Mouse (Mus musculus) MEL (cell line): Measurements from ENCODE around the gene Ascc2. TPM values are rescaled to one million over a fixed set of nuclear protein-coding genes. Genes with fewer than 3 reads are reported as not detected.

Experiments used
- DNase-seq: peaks from one replicate; pipeline ENCODE4 v3.0.0; 2011; ENCODE audit warnings: low read depth, low spot score
- H3K27ac ChIP-seq: 2 replicates; pipeline ENCODE4 v1.5.1; 2012; ENCODE audit warnings: low read depth, mild to moderate bottlenecking, control low read depth, low read length, moderate library complexity; ENCODE audit not compliant: control insufficient read depth
- H3K27me3 ChIP-seq, 2 experiments: fragments of 150-350 bp in 1 of 2; sonication (generic) in 1 of 2; 2 replicates each; pipeline ENCODE4 v1.6.1; 2012; ENCODE audit warnings: low read length in 2 of 2, mild to moderate bottlenecking in 2 of 2, improper control_type of control experiment in 1 of 2, moderate library complexity in 1 of 2; ENCODE audit not compliant: insufficient read depth in 2 of 2, control insufficient read depth in 1 of 2
- H3K36me3 ChIP-seq, 2 experiments: 2 replicates each; pipeline ENCODE4 v1.6.1; 2012 to 2014; ENCODE audit warnings: low read length in 2 of 2, improper control_type of control experiment in 1 of 2, inconsistent platforms in 1 of 2, mild to moderate bottlenecking in 1 of 2; ENCODE audit not compliant: insufficient read depth in 2 of 2, control insufficient read depth in 1 of 2
- H3K4me1 ChIP-seq, 2 experiments: fragments of 150-350 bp in 1 of 2; sonication (generic) in 1 of 2; 2 replicates each; pipeline ENCODE4 v1.6.1; 2012; ENCODE audit warnings: low read length in 2 of 2, improper control_type of control experiment in 1 of 2, mild to moderate bottlenecking in 1 of 2; ENCODE audit not compliant: insufficient read depth in 2 of 2, control insufficient read depth in 1 of 2
- H3K4me3 ChIP-seq, 2 experiments: fragments of 150-350 bp in 1 of 2; sonication (generic) in 1 of 2; 2 replicates each; pipeline ENCODE4 v1.5.1; 2012; ENCODE audit warnings: low read depth in 2 of 2, low read length in 2 of 2, mild to moderate bottlenecking in 2 of 2, moderate library complexity in 2 of 2, control low read depth in 1 of 2, improper control_type of control experiment in 1 of 2; ENCODE audit not compliant: control insufficient read depth in 1 of 2, insufficient read depth in 1 of 2
- H3K79me2 ChIP-seq: 2 replicates; pipeline ENCODE4 v1.6.1; 2012; ENCODE audit warnings: mild to moderate bottlenecking, low read length, moderate library complexity; ENCODE audit not compliant: control insufficient read depth, poor library complexity, insufficient read depth
- H3K9ac ChIP-seq: 2 replicates; pipeline ENCODE4 v1.6.1; 2012; ENCODE audit warnings: low read depth, mild to moderate bottlenecking, control low read depth, low read length, moderate library complexity; ENCODE audit not compliant: control insufficient read depth, poor library complexity, severe bottlenecking
- H3K9me3 ChIP-seq: fragments of 150-350 bp; sonication (generic); replicated peaks from 2 replicates; pipeline ENCODE4 v1.6.1; 2012; ENCODE audit warnings: mild to moderate bottlenecking, low read length, improper control_type of control experiment, moderate library complexity; ENCODE audit not compliant: insufficient read depth
- BHLHE40 ChIP-seq: IDR thresholded peaks from 2 replicates; pipeline ENCODE4 v1.6.1; 2012; ENCODE audit warnings: low read depth, mild to moderate bottlenecking, inconsistent platforms, low read length, improper control_type of control experiment, borderline replicate concordance
- CHD2 ChIP-seq: IDR thresholded peaks from 2 replicates; pipeline ENCODE4 v1.6.1; 2011; ENCODE audit warnings: low read length, improper control_type of control experiment
- CTCF ChIP-seq, 3 experiments: IDR thresholded peaks in 2 of 3; conservative IDR thresholded peaks in 1 of 3; 2 replicates each; pipeline ENCODE4 v1.5.1; 2011 to 2012; ENCODE audit warnings: low read length in 3 of 3, low read depth in 2 of 3, mild to moderate bottlenecking in 2 of 3, improper control_type of control experiment in 1 of 3, inconsistent platforms in 1 of 3, mixed read lengths in 1 of 3, moderate library complexity in 1 of 3; ENCODE audit not compliant: control insufficient read depth in 1 of 3, insufficient read depth in 1 of 3, poor library complexity in 1 of 3, severe bottlenecking in 1 of 3
- E2F4 ChIP-seq: IDR thresholded peaks from 2 replicates; pipeline ENCODE4 v1.6.1; 2011; ENCODE audit warnings: low read depth, low read length, improper control_type of control experiment, borderline replicate concordance
- ETS1 ChIP-seq: IDR thresholded peaks from 2 replicates; pipeline ENCODE4 v1.6.1; 2012; ENCODE audit warnings: low read depth, mild to moderate bottlenecking, inconsistent platforms, low read length, improper control_type of control experiment, moderate library complexity
- GABPA ChIP-seq: IDR thresholded peaks from 2 replicates; pipeline ENCODE4 v1.6.1; 2012; ENCODE audit warnings: low read depth, mild to moderate bottlenecking, inconsistent platforms, low read length, improper control_type of control experiment, moderate library complexity
- GATA1 ChIP-seq: IDR thresholded peaks from 2 replicates; pipeline ENCODE4 v1.6.1; 2011; ENCODE audit warnings: low read depth, low read length, improper control_type of control experiment
- JUND ChIP-seq: IDR thresholded peaks from 2 replicates; pipeline ENCODE4 v1.6.1; 2011; ENCODE audit warnings: low read depth, mild to moderate bottlenecking, improper control_type of control experiment, low read length
- MAZ ChIP-seq: IDR thresholded peaks from 2 replicates; pipeline ENCODE4 v1.6.1; 2012; ENCODE audit warnings: low read depth, mild to moderate bottlenecking, inconsistent platforms, low read length, improper control_type of control experiment
- MEF2A ChIP-seq: IDR thresholded peaks from 2 replicates; pipeline ENCODE4 v1.6.1; 2014; ENCODE audit warnings: low read depth, mild to moderate bottlenecking, inconsistent platforms, low read length, improper control_type of control experiment; ENCODE audit not compliant: poor library complexity, insufficient replicate concordance, severe bottlenecking; ENCODE audit errors: extremely low read depth
- MYB ChIP-seq: IDR thresholded peaks from 2 replicates; pipeline ENCODE4 v1.6.1; 2011; ENCODE audit warnings: mild to moderate bottlenecking, low read depth, low read length, improper control_type of control experiment
- MYC ChIP-seq: IDR thresholded peaks from 2 replicates; pipeline ENCODE4 v1.6.1; 2011; ENCODE audit warnings: low read depth, mild to moderate bottlenecking, low read length, improper control_type of control experiment, moderate library complexity
- POLR2A ChIP-seq, 2 experiments: IDR thresholded peaks; 2 replicates each; pipeline ENCODE4 v1.6.1; 2011 to 2012; ENCODE audit warnings: low read length in 2 of 2, mild to moderate bottlenecking in 2 of 2, control low read depth in 1 of 2, improper control_type of control experiment in 1 of 2, low read depth in 1 of 2, moderate library complexity in 1 of 2; ENCODE audit not compliant: control insufficient read depth in 1 of 2, insufficient read depth in 1 of 2, poor library complexity in 1 of 2
- POLR2AphosphoS5 ChIP-seq: IDR thresholded peaks from 2 replicates; pipeline ENCODE4 v1.6.1; 2012; ENCODE audit warnings: low read depth, borderline replicate concordance, mild to moderate bottlenecking, inconsistent platforms, low read length, moderate library complexity, mixed read lengths
- RAD21 ChIP-seq: IDR thresholded peaks from 2 replicates; pipeline ENCODE4 v1.6.1; 2011; ENCODE audit warnings: mild to moderate bottlenecking, low read depth, low read length, improper control_type of control experiment
- SMC3 ChIP-seq: IDR thresholded peaks from 2 replicates; pipeline ENCODE4 v1.6.1; 2011; ENCODE audit warnings: low read depth, low read length, improper control_type of control experiment
- TBP ChIP-seq: IDR thresholded peaks from 2 replicates; pipeline ENCODE4 v1.8.0; 2011; ENCODE audit warnings: low read depth, low read length, improper control_type of control experiment
- ZC3H11A ChIP-seq: IDR thresholded peaks from 2 replicates; pipeline ENCODE4 v1.6.1; 2012; ENCODE audit warnings: low read depth, mild to moderate bottlenecking, inconsistent platforms, low read length, improper control_type of control experiment
- polyA plus RNA-seq, 2 experiments: library from polyadenylated mRNA; stranded (reverse) in 1 of 2; unstranded in 1 of 2; fragments of >175 nt in 1 of 2; fragments of >200 nt in 1 of 2; gene quantifications; 2 replicates each; pipeline versions ENCODE4 v1.2.1 to v1.2.4; 2012; ENCODE audit warnings: low replicate concordance in 2 of 2, low read depth in 1 of 2; ENCODE audit not compliant: insufficient read length in 2 of 2, insufficient read depth in 1 of 2, missing spikeins in 1 of 2
- total RNA-seq: library from RNA; depleted of rRNA; stranded (reverse); fragments of 300-350 nt; gene quantifications from 2 replicates; pipeline ENCODE4 v1.2.3, GENCODE M21; 2012

The Ascc2 gene
- total and polyA plus RNA-seq, 3 experiments: 27.5 to 98.2 (median 43.5) TPM

GRCm38 (mm10) chr11:4606541-4606940 is 31.0 kb upstream of the Ascc2 start:
- Histone ChIP-seq H3K27me3 (peaks cover 9 to 25% of the 10 kb centered on the region in 2 experiments), H3K9me3 (no peaks in the 10 kb centered on the region), H3K36me3 (peaks cover 0 to 4% of the 10 kb centered on the region in 2 experiments; a peak in 1 of 4 replicates), H3K9ac (no peak overlapping the region), H3K4me1 (peaks cover 7 to 10% of the 10 kb centered on the region in 2 experiments), H3K4me3 (no peak overlapping the region), H3K27ac (no peak overlapping the region), H3K79me2 (no peaks in the 10 kb centered on the region)
- DNase-seq: no peak
- TF ChIP-seq POLR2AphosphoS5 (no peak), MEF2A (no peak), GABPA (no peak), MYC (no peak), POLR2A (IDR thresholded peaks at IDR 0.05; ENCODE audit: control insufficient read depth in 1 of 2, insufficient read depth in 1 of 2, low read depth in 1 of 2, low read length in 2 of 2, poor library complexity in 1 of 2) (no peak), ZC3H11A (no peak), E2F4 (no peak), ETS1 (no peak), CTCF (IDR thresholded peaks at IDR 0.05 in 2 of 3, conservative IDR thresholded peaks at IDR 0.05 in 1 of 3; ENCODE audit: control insufficient read depth in 1 of 3, insufficient read depth in 1 of 3, low read depth in 2 of 3, low read length in 3 of 3, poor library complexity in 1 of 3, severe bottlenecking in 1 of 3) (no peak), BHLHE40 (no peak), JUND (no peak), GATA1 (no peak), MYB (no peak)

GRCm38 (mm10) chr11:4611904-4612303 is 25.6 kb upstream of the Ascc2 start:
- no peak overlapping the region for H3K27ac ChIP-seq
- H3K9me3 ChIP-seq: no peaks in the 10 kb centered on the region
- TF ChIP-seq CHD2 (no peak), TBP (no peak), SMC3 (no peak)
- TF ChIP-seq, all 39 proteins: peak for 0
- Histone ChIP-seq H3K79me2 (no peaks in the 10 kb centered on the region), H3K4me3 (no peak overlapping the region), H3K27me3 (peaks cover 20 to 55% of the 10 kb centered on the region in 2 experiments), H3K4me1 (no peaks in the 10 kb centered on the region), H3K9ac (no peak overlapping the region), H3K36me3 (no peaks in the 10 kb centered on the region)
- DNase-seq: no peak

GRCm38 (mm10) chr11:4620017-4620485 is 17.5 kb upstream of the Ascc2 start, which contains the start of gene Gm11032:
Gene Gm11032 (plus strand): TSS chr11:4620067.
- H3K9me3 ChIP-seq: no peaks in the 10 kb centered on the region
- H3K4me3 ChIP-seq: no peak within 1 kb of the TSS
- H3K27me3 ChIP-seq: peaks cover 2 to 10% of the 10 kb centered on the region in 2 experiments
- H3K79me2 ChIP-seq: no peaks in the 10 kb centered on the region
- TF ChIP-seq ETS1 (no peak), CHD2 (no peak), MAZ (no peak), RAD21 (no peak)
- H3K27ac ChIP-seq: no peak within 1 kb of the TSS
- no peak for DNase-seq
- no peak within 1 kb of the TSS for H3K9ac ChIP-seq
- no peaks in the 10 kb centered on the region for H3K4me1 ChIP-seq
- H3K36me3 ChIP-seq: no peaks in the 10 kb centered on the region
